Mouse (Mus musculus) liver, adult 2 months (tissue): ENCODE results near the gene Pygl. TPM values are rescaled to one million over a fixed set of nuclear protein-coding genes. Genes with fewer than 3 reads are reported as not detected.
"Not testable (repeated sequence)": the region's sequence is repeated elsewhere in the genome, so short reads cannot be mapped to it uniquely, and the experiment has no call there.

Experiments used
- DNase-seq: peaks from one replicate; pipeline ENCODE4 v3.0.0-alpha.2; 2011; ENCODE audit warnings: low read depth, low spot score; ENCODE audit errors: extremely low read depth
- H3K27ac ChIP-seq: fragments of 200-500 bp; replicated peaks from 2 replicates; pipeline ENCODE4 v1.5.1; 2012; ENCODE audit warnings: low read depth, mild to moderate bottlenecking, control low read depth, inconsistent platforms, low read length; ENCODE audit not compliant: insufficient read depth
- H3K27me3 ChIP-seq: fragments of 200-500 bp; 2 replicates; pipeline ENCODE4 v1.6.1; 2012; ENCODE audit warnings: mild to moderate bottlenecking, moderate library complexity, low read length, inconsistent platforms; ENCODE audit not compliant: control insufficient read depth, insufficient read depth
- H3K36me3 ChIP-seq: fragments of 200-500 bp; 2 replicates; pipeline ENCODE4 v1.6.1; 2012; ENCODE audit warnings: low read length, inconsistent platforms; ENCODE audit not compliant: control insufficient read depth, insufficient read depth
- H3K4me1 ChIP-seq: fragments of 200-500 bp; 2 replicates; pipeline ENCODE4 v1.6.1; 2011; ENCODE audit warnings: low read length; ENCODE audit not compliant: control insufficient read depth, insufficient read depth
- H3K4me3 ChIP-seq: fragments of 200-500 bp; 2 replicates; pipeline ENCODE4 v1.5.1; 2011; ENCODE audit warnings: low read depth, mild to moderate bottlenecking, control low read depth, low read length, moderate library complexity; ENCODE audit not compliant: insufficient read depth
- H3K79me2 ChIP-seq: fragments of 200-500 bp; 2 replicates; pipeline ENCODE4 v1.6.1; 2012; ENCODE audit warnings: inconsistent platforms, mild to moderate bottlenecking, low read length, moderate library complexity; ENCODE audit not compliant: control insufficient read depth, insufficient read depth
- H3K9ac ChIP-seq: fragments of 200-500 bp; 2 replicates; pipeline ENCODE4 v1.6.1; 2012; ENCODE audit warnings: low read depth, mild to moderate bottlenecking, control low read depth, inconsistent platforms, low read length
- CTCF ChIP-seq: fragments of 200-500 bp; IDR thresholded peaks from 2 replicates; pipeline ENCODE4 v1.5.1; 2011; ENCODE audit warnings: low read depth, low read length, control low read depth
- POLR2A ChIP-seq: fragments of 200-500 bp; IDR thresholded peaks from 2 replicates; pipeline ENCODE4 v1.6.1; 2011; ENCODE audit warnings: low read length, control low read depth; ENCODE audit not compliant: insufficient read depth; ENCODE audit errors: extremely low read depth
- WGBS: fragments of 180-500 bp; shearing (Covaris S2); methylation state at CpG from one replicate; pipeline ENCODE4 v1.1.7; 2018; 5-methylcytosine and 5-hydroxymethylcytosine counted together
- polyA plus RNA-seq: library from polyadenylated mRNA; depleted of rRNA; stranded (reverse); fragments of >200 nt; gene quantifications from 2 replicates; pipeline ENCODE4 v1.2.3, GENCODE M21; 2012
- total RNA-seq: library from RNA; depleted of rRNA; stranded (reverse); fragments of >200 nt; gene quantifications from 2 replicates; pipeline ENCODE4 v1.2.3, GENCODE M21; 2014

The Pygl gene
- total and polyA plus RNA-seq, 2 experiments, result 298 to 428 TPM

DNA sequence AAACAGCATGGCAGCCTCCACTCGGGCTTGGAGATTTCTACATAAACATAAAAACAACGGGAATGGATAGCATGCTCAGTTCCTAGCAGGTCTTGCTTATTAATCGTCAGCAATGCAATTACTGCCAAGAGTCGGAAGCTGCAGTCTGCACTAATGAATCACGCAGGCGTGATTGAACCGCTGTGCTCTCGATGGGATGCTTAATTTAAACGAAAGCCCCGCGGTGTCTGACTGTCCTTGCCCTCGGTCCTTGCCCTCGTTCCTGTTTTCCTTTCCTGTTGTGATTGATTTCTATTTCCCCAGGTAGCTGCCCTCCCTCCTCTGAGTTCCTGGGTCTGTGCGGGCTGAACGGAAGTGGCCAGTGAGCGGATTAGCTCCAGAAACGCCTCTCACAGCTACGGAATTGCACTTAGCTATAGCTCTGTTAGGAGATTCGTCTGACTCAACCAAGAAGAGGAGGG is 39.0 kb downstream of the Pygl start:
- no peak overlapping the region for H3K27ac ChIP-seq
- peaks cover 70% of the 10 kb centered on the region for H3K36me3 ChIP-seq
- H3K4me3 ChIP-seq, result no peak overlapping the region
- H3K79me2 ChIP-seq, result no peaks in the 10 kb centered on the region
- WGBS, result 67% methylated on average over 19 of the region's 19 CpGs
- H3K9ac ChIP-seq, result no peak overlapping the region
- peaks cover 7% of the 10 kb centered on the region for H3K4me1 ChIP-seq
- TF ChIP-seq POLR2A (no peak), CTCF (no peak)
- H3K27me3 ChIP-seq, result no peaks in the 10 kb centered on the region
- no peak for DNase-seq

DNA sequence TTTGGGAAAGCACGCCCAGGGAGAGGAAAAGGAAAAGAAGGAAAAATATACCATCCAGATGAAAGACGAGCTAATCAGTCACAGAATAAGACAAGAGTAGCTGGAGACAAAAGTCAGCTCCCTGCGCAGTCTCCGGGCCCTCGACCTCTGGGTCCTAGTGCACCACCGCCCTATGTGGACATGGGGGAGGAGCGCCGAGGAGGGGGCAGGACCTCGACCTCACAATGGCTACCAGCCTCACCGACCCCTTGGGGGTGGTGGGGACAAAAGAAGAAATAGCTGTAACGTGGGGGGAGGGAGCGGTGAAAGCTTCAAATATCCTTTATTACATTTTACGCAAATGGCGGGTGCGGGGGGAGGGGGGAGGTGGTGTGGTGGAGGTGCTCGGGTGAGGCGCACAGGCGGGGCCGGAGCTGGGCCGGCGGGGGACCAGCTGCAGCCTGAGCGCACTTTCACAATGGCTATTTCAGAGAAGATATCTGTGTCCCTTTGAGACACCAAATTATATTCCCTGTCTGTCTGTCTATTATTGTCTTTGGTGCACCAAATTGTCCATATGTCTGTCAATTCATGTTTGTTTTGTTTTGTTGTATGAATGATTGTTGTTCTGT is 47.0 kb downstream of the Pygl start:
- no peak overlapping the region for H3K4me3 ChIP-seq
- no peaks in the 10 kb centered on the region for H3K79me2 ChIP-seq
- TF ChIP-seq POLR2A (no peak), CTCF (no peak)
- H3K4me1 ChIP-seq, result no peaks in the 10 kb centered on the region
- peaks cover 9% of the 10 kb centered on the region; the same call in 1 of the 2 replicates for H3K36me3 ChIP-seq
- WGBS, result 91% methylated on average over 22 of the region's 22 CpGs
- no peak overlapping the region for H3K9ac ChIP-seq
- no peak for DNase-seq
- H3K27me3 ChIP-seq, result no peaks in the 10 kb centered on the region
- H3K27ac ChIP-seq, result no peak overlapping the region

DNA sequence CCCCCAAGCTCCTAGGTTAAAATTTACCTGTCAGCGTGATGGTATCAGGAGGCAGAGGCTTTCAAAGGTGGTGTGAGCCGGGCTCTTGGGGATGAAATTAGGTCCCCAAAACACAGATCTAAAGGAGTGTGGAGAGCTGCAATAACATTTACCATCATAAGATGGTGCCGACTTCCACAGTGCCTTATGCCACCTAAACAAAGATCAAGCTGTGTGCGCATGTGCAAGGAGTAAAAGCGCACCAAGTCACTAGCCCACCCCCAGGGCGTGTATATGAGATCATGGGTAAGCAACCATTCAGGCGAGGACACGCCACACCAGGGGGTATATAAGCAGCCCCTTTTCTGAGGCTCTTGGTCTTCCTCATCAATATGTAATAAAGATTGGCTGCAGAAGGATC is 47.8 kb downstream of the Pygl start:
- not testable (repeated sequence) for H3K4me3 ChIP-seq, H3K36me3 ChIP-seq, H3K4me1 ChIP-seq, H3K9ac ChIP-seq, H3K27ac ChIP-seq, DNase-seq, H3K79me2 ChIP-seq, H3K27me3 ChIP-seq
- WGBS, result 94% methylated on average over 8 of the region's 8 CpGs

DNA sequence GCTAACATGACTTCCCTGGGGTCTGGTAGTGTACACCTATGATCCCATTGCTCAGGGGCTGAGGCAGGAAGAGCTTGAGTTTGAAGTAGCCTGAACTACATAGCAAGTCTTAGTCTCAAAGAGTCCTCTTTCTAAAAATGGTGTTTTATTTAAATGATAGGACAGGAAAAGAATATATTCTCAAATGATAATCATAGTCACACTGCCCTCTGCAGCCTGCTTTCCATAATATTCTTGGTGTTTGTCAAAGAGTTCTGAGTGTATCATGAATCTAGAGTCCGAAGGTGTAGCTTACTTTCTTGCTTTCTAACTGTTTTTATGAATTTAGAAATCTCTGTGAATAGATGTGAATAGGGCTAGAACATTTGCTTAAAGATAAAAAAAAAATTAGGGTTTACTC is 61.3 kb downstream of the Pygl start:
- no peaks in the 10 kb centered on the region for H3K36me3 ChIP-seq
- no peaks in the 10 kb centered on the region for H3K79me2 ChIP-seq
- H3K4me3 ChIP-seq, result no peak overlapping the region
- H3K4me1 ChIP-seq, result no peaks in the 10 kb centered on the region
- DNase-seq, result no peak
- no peak overlapping the region for H3K9ac ChIP-seq
- TF ChIP-seq CTCF, result no peak
- TF ChIP-seq POLR2A, result no peak
- WGBS, result 89% methylated on average over 1 of the region's 1 CpGs
- no peak overlapping the region for H3K27ac ChIP-seq
- H3K27me3 ChIP-seq, result no peaks in the 10 kb centered on the region

DNA sequence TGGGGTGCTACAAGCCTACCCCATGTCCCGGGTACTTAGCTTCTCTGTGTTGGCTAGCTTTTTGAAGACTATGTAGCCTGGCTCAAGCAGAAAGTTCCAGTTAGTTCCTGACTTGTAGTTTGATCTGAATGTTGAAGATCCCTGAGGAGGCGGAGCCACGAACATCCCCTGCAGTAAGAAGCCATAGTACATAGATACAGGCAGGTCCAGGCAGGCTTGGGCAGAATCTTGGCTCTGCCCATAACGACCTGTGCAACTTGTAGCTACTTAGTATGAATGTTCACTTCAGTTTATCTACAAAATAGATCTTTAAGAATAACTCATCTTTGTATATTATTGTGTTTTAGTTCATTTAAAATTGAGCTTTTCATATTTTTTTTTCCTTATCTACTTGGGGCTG is 63.3 kb downstream of the Pygl start:
- TF ChIP-seq CTCF, result no peak
- no peak for TF ChIP-seq POLR2A
- no peaks in the 10 kb centered on the region for H3K4me1 ChIP-seq
- no peaks in the 10 kb centered on the region for H3K27me3 ChIP-seq
- no peak overlapping the region for H3K4me3 ChIP-seq
- H3K79me2 ChIP-seq, result no peaks in the 10 kb centered on the region
- no peaks in the 10 kb centered on the region for H3K36me3 ChIP-seq
- WGBS, result 85% methylated on average over 4 of the region's 4 CpGs
- DNase-seq, result no peak
- no peak overlapping the region for H3K27ac ChIP-seq
- H3K9ac ChIP-seq, result no peak overlapping the region

DNA sequence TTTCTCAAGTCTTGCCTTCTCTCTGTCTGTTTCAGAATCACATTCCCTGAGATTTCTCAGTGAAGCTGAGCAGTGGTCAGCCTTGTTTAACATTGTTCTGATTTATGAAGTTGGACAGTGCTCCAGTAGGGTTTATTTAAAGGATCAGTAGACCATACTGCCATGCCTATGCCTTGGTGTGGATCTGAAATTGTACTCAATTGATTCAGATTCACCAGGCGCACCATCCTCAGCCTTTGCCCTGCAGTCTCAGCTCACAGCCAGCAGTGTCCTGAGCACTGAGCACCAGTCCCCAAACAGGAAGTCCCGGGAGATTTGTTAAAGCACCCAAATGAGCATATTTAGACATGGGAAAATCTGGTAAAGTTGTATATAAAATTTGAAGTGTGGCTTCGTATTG is 66.5 kb downstream of the Pygl start:
- DNase-seq, result no peak
- Histone ChIP-seq H3K27me3 (no peaks in the 10 kb centered on the region), H3K27ac (no peak overlapping the region), H3K79me2 (no peaks in the 10 kb centered on the region), H3K36me3 (no peaks in the 10 kb centered on the region), H3K4me1 (no peaks in the 10 kb centered on the region), H3K4me3 (no peak overlapping the region), H3K9ac (no peak overlapping the region)
- WGBS, result 76% methylated on average over 3 of the region's 3 CpGs
- TF ChIP-seq POLR2A (no peak), CTCF (no peak)
